Mouse (Mus musculus): ENCODE measurements at regions not wholly inside any gene's neighbourhood (a gene's known extent, or its start where the extent isn't known, plus 50 kb on each side); places are given as distances from the start of the nearest gene placed in this dataset.

DNA sequence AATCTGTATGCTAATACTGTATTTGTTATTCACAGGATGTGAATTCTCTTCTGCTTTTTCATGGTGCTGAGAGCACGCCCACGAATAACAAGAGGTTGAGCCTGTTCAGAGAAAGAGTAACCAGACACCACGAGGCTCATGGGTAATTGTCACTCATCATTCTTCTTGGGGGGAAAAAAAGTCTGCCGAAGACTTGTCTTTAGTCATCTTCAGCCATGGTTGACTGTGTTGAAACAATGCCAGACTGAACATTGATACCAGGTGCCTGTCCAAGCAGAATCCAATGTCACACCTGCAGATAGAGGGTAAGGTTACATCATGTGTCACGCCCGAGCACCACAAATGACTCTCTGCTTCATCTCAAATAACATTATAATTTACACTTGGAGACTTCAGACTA is 418.5 kb downstream of the Fgf9 start:
- ATAC-seq (ENCODE audit: low FRiP score, low TSS enrichment) = peak; percentile 55
- 52% methylated on average over 6 of the region's 6 CpGs for whole genome bisulfite sequencing
- no peaks in the 10 kb centered on the region for H3K4me1 ChIP-seq (ENCODE audit: control insufficient read depth, insufficient read depth, low read length)

DNA sequence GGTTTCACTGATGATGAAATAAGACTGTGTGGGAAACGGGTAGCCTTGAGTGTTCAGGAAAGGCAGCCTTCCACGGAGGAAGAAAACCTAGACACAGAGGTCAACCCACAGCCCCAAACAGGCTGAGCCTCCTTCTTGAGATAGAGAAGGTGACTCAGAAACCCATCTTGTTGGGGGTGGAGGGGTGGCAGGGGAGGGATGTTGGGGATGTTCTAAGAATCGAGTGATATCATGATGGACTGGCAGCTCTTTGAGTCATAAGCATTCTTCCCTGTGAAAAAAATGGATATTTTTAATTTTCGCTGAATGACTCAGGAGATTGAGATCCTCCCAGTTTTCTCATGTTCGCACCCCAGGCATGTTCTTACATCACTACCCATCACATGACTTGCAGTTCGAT is 417.5 kb downstream of the Fgf9 start:
- Histone ChIP-seq H3K4me2 (replicated peaks; ENCODE audit: low read depth, low read length) (no peak overlapping the region), H3K4me3 (ENCODE audit: low read length) (no peak overlapping the region), H3K27ac (ENCODE audit: low read depth, low read length) (no peak overlapping the region), H3K36me3 (ENCODE audit: control insufficient read depth, insufficient read depth, low read length) (no peaks in the 10 kb centered on the region), H3K9ac (ENCODE audit: low read depth, low read length) (no peak overlapping the region), H3K9me3 (ENCODE audit: control insufficient read depth, low read length) (no peaks in the 10 kb centered on the region), H3K4me1 (ENCODE audit: control insufficient read depth, insufficient read depth, low read length) (no peaks in the 10 kb centered on the region), H3K27me3 (ENCODE audit: control insufficient read depth, insufficient read depth, low read length) (no peaks in the 10 kb centered on the region)
- ATAC-seq (ENCODE audit: low FRiP score, low TSS enrichment) = no peak
- WGBS = 93% methylated on average over 6 of the region's 6 CpGs

More for the DNA sequence above, 418.5 kb downstream of the Fgf9 start:
- Histone ChIP-seq H3K27me3 (ENCODE audit: control insufficient read depth, insufficient read depth, low read length) (no peaks in the 10 kb centered on the region), H3K9me3 (ENCODE audit: control insufficient read depth, low read length) (no peaks in the 10 kb centered on the region), H3K4me3 (ENCODE audit: low read length) (no peak overlapping the region), H3K36me3 (ENCODE audit: control insufficient read depth, insufficient read depth, low read length) (no peaks in the 10 kb centered on the region), H3K9ac (ENCODE audit: low read depth, low read length) (no peak overlapping the region), H3K27ac (ENCODE audit: low read depth, low read length) (no peak overlapping the region), H3K4me2 (replicated peaks; ENCODE audit: low read depth, low read length) (no peak overlapping the region)

DNA sequence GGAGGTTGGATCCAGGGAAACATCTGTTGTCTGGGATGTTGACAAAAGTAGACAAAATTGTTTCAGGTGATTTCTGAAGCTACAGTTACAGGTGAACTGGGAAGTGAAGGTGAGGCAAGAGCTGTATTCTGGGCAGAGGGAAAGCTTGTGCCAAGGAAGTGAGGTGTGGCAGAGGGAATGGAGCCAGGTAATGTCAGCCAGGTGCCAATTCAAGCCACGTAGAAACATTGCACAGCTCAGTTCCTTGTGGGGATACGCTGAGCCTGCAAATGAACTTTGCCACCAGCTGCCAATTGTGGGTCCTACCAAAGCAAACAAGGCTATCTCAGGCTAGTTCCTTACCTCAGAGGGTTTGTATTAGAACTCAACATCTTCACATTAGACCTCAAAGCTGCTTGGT is 410.1 kb downstream of the Fgf9 start:
- H3K9me3 ChIP-seq (ENCODE audit: control insufficient read depth, low read length) = no peaks in the 10 kb centered on the region
- no peaks in the 10 kb centered on the region for H3K4me1 ChIP-seq (ENCODE audit: control insufficient read depth, insufficient read depth, low read length)
- no peak overlapping the region for H3K27ac ChIP-seq (ENCODE audit: low read depth, low read length)
- H3K4me3 ChIP-seq (ENCODE audit: low read length) = no peak overlapping the region
- WGBS = 98% methylated on average over 2 of the region's 2 CpGs
- no peaks in the 10 kb centered on the region for H3K36me3 ChIP-seq (ENCODE audit: control insufficient read depth, insufficient read depth, low read length)
- H3K4me2 ChIP-seq (replicated peaks; ENCODE audit: low read depth, low read length) = no peak overlapping the region
- no peak overlapping the region for H3K9ac ChIP-seq (ENCODE audit: low read depth, low read length)
- no peak for ATAC-seq (ENCODE audit: low FRiP score, low TSS enrichment)
- H3K27me3 ChIP-seq (ENCODE audit: control insufficient read depth, insufficient read depth, low read length) = no peaks in the 10 kb centered on the region

- H3K4me3 ChIP-seq (ENCODE audit: low read length) = no peak overlapping the region
- H3K4me1 ChIP-seq (ENCODE audit: control insufficient read depth, insufficient read depth, low read length) = no peaks in the 10 kb centered on the region
- no peak overlapping the region for H3K9ac ChIP-seq (ENCODE audit: low read depth, low read length)
- no peaks in the 10 kb centered on the region for H3K27me3 ChIP-seq (ENCODE audit: control insufficient read depth, insufficient read depth, low read length)
- no peak overlapping the region for H3K4me2 ChIP-seq (replicated peaks; ENCODE audit: low read depth, low read length)
- H3K27ac ChIP-seq (ENCODE audit: low read depth, low read length) = no peak overlapping the region
- H3K36me3 ChIP-seq (ENCODE audit: control insufficient read depth, insufficient read depth, low read length) = no peaks in the 10 kb centered on the region
- WGBS = 30% methylated on average over 3 of the region's 3 CpGs
- no peak for ATAC-seq (ENCODE audit: low FRiP score, low TSS enrichment)
- no peaks in the 10 kb centered on the region for H3K9me3 ChIP-seq (ENCODE audit: control insufficient read depth, low read length)
These were observed 400.3 kb downstream of the Fgf9 start for GRCm38 (mm10) chr14:58470678-58471077.

DNA sequence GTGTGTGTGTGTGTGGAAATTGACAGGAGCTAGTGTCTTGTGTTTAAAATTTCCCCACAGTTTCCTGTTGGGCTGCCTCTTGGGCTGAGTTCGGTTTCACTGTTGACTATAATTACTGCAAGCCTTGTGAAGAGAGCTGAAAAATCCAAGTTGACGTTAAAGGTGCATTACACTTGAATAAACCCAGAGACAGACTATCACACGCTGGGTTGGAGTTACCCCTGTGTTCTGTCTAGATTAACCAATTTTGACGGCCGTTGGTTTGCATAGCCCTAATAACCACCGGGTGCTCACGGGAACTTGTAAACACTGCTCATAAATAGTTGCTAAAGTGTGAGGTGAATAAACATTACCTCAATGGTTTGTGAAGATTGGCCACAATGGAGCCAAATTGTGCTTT is 398.1 kb downstream of the Fgf9 start:
- Histone ChIP-seq H3K9ac (ENCODE audit: low read depth, low read length) (no peak overlapping the region), H3K9me3 (ENCODE audit: control insufficient read depth, low read length) (no peaks in the 10 kb centered on the region), H3K27ac (ENCODE audit: low read depth, low read length) (no peak overlapping the region), H3K36me3 (ENCODE audit: control insufficient read depth, insufficient read depth, low read length) (no peaks in the 10 kb centered on the region), H3K4me1 (ENCODE audit: control insufficient read depth, insufficient read depth, low read length) (no peaks in the 10 kb centered on the region), H3K4me2 (replicated peaks; ENCODE audit: low read depth, low read length) (no peak overlapping the region), H3K4me3 (ENCODE audit: low read length) (no peak overlapping the region), H3K27me3 (ENCODE audit: control insufficient read depth, insufficient read depth, low read length) (no peaks in the 10 kb centered on the region)
- no peak for ATAC-seq (ENCODE audit: low FRiP score, low TSS enrichment)
- 28% methylated on average over 7 of the region's 7 CpGs for WGBS

- Histone ChIP-seq H3K27me3 (ENCODE audit: control insufficient read depth, insufficient read depth, low read length) (no peaks in the 10 kb centered on the region), H3K4me1 (ENCODE audit: control insufficient read depth, insufficient read depth, low read length) (no peaks in the 10 kb centered on the region), H3K27ac (ENCODE audit: low read depth, low read length) (no peak overlapping the region), H3K9me3 (ENCODE audit: control insufficient read depth, low read length) (no peaks in the 10 kb centered on the region), H3K9ac (ENCODE audit: low read depth, low read length) (no peak overlapping the region), H3K4me2 (replicated peaks; ENCODE audit: low read depth, low read length) (no peak overlapping the region), H3K4me3 (ENCODE audit: low read length) (no peak overlapping the region), H3K36me3 (ENCODE audit: control insufficient read depth, insufficient read depth, low read length) (no peaks in the 10 kb centered on the region)
- ATAC-seq (ENCODE audit: low FRiP score, low TSS enrichment) = 0 out of 2 replicates have a peak, but pooled peaks have one; percentile 20
- WGBS = 33% methylated on average over 5 of the region's 5 CpGs
These were observed 397.5 kb downstream of the Fgf9 start for GRCm38 (mm10) chr14:58467856-58468255.

DNA sequence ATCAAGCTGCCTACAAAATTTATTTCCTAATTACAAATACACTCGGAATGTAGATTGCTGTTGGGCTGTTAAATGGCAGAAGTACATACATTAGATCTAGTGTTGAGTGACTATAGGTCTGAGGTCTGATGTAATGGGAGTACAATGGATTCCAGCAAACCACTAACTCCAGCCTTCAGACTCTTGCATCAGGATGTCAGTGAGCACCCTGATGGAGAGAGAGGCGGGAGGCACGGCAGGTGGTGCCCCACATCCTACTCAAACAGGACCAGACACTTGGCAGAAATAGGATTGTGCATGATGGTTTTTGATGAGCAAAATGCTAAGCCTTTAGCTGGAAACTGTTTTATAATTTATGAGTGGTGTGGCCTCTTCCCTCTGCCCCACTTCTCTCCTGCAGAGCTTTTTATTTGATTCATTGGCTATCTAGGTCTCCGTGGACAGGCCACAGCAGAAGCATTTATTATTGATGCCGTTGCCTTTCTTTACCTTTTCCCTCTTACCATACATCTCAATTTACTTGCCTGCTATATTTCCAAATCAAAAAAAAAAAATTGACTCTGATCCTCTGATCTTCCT is 376.5 kb downstream of the Fgf9 start:
- Histone ChIP-seq H3K9ac (ENCODE audit: low read depth, low read length) (no peak overlapping the region), H3K36me3 (ENCODE audit: control insufficient read depth, insufficient read depth, low read length) (no peaks in the 10 kb centered on the region), H3K4me3 (ENCODE audit: low read length) (no peak overlapping the region), H3K27ac (ENCODE audit: low read depth, low read length) (no peak overlapping the region), H3K4me2 (replicated peaks; ENCODE audit: low read depth, low read length) (no peak overlapping the region), H3K27me3 (ENCODE audit: control insufficient read depth, insufficient read depth, low read length) (no peaks in the 10 kb centered on the region), H3K4me1 (ENCODE audit: control insufficient read depth, insufficient read depth, low read length) (no peaks in the 10 kb centered on the region), H3K9me3 (ENCODE audit: control insufficient read depth, low read length) (no peaks in the 10 kb centered on the region)
- ATAC-seq (ENCODE audit: low FRiP score, low TSS enrichment) = no peak
- WGBS = 81% methylated on average over 5 of the region's 5 CpGs

DNA sequence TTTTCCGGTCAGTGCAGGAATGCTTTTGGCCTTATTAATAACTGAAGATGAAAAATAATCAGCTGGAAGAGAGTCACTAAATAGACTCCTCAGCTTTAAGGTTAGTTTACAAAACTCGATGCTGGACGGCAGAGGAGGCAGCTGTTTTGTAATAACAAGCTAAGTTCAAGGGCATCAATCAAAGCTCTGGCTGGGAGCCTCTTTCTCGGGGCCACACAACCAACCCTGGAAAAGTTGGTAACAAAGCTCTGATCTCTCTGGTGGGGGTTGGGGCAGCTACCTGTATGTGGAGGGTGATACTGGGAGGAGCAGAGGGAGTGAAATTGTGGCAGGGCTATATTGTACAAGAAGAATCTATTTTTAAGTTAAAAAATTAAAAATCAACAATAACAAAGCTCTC is 374.1 kb downstream of the Fgf9 start:
- H3K9me3 ChIP-seq (ENCODE audit: control insufficient read depth, low read length) = no peaks in the 10 kb centered on the region
- no peak overlapping the region for H3K9ac ChIP-seq (ENCODE audit: low read depth, low read length)
- WGBS = 42% methylated on average over 4 of the region's 4 CpGs
- no peak overlapping the region for H3K27ac ChIP-seq (ENCODE audit: low read depth, low read length)
- no peak for ATAC-seq (ENCODE audit: low FRiP score, low TSS enrichment)
- H3K4me1 ChIP-seq (ENCODE audit: control insufficient read depth, insufficient read depth, low read length) = no peaks in the 10 kb centered on the region
- no peaks in the 10 kb centered on the region for H3K36me3 ChIP-seq (ENCODE audit: control insufficient read depth, insufficient read depth, low read length)
- no peak overlapping the region for H3K4me2 ChIP-seq (replicated peaks; ENCODE audit: low read depth, low read length)
- H3K27me3 ChIP-seq (ENCODE audit: control insufficient read depth, insufficient read depth, low read length) = no peaks in the 10 kb centered on the region
- no peak overlapping the region for H3K4me3 ChIP-seq (ENCODE audit: low read length)

DNA sequence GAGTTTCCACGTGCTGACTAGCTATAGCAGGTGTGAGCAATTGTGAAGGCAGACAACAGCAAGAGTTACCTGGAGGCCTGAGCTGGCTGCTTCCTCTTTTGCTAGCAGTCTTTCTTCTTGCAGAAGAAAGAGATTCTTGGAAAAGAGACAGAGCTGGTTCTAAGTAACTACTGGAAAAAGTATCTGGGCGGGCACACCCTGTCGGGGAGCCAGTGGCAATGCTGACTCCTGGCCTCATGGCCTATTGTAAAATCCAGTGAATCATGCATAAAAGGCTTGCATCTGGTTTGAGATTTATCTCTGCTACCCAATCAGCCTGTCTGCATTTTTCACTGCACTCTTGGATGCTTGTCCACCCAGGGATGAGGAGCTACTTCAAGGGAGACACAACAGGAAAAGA is 372.2 kb downstream of the Fgf9 start:
- Histone ChIP-seq H3K27me3 (ENCODE audit: control insufficient read depth, insufficient read depth, low read length) (no peaks in the 10 kb centered on the region), H3K4me3 (ENCODE audit: low read length) (no peak overlapping the region), H3K36me3 (ENCODE audit: control insufficient read depth, insufficient read depth, low read length) (no peaks in the 10 kb centered on the region), H3K9me3 (ENCODE audit: control insufficient read depth, low read length) (no peaks in the 10 kb centered on the region), H3K27ac (ENCODE audit: low read depth, low read length) (no peak overlapping the region), H3K9ac (ENCODE audit: low read depth, low read length) (no peak overlapping the region), H3K4me1 (ENCODE audit: control insufficient read depth, insufficient read depth, low read length) (no peaks in the 10 kb centered on the region), H3K4me2 (replicated peaks; ENCODE audit: low read depth, low read length) (no peak overlapping the region)
- whole genome bisulfite sequencing = 92% methylated on average over 3 of the region's 3 CpGs
- ATAC-seq (ENCODE audit: low FRiP score, low TSS enrichment) = no peak
